Mouse (Mus musculus): Measurements from ENCODE around the gene Gsdma. TPM values are rescaled to one million over a fixed set of nuclear protein-coding genes. Genes with fewer than 3 reads are reported as not detected.

The Gsdma gene
- polyA plus RNA-seq, 1 experiment from 2014 or later = 3.7 TPM

- H3K4me1 ChIP-seq (ENCODE audit: control insufficient read depth, insufficient read depth, low read length) = peaks cover 9% of the 10 kb centered on the region
- peaks cover 40% of the 10 kb centered on the region for H3K36me3 ChIP-seq (ENCODE audit: control insufficient read depth, insufficient read depth, low read length)
- H3K9me3 ChIP-seq (replicated peaks; ENCODE audit: control insufficient read depth, low read length) = no peaks in the 10 kb centered on the region
- H3K27ac ChIP-seq (ENCODE audit: low read length) = no peak overlapping the region
- no peak overlapping the region for H3K4me3 ChIP-seq (replicated peaks; ENCODE audit: low read length)
- H3K9ac ChIP-seq (ENCODE audit: low read length) = no peak overlapping the region
- H3K4me2 ChIP-seq (ENCODE audit: low read depth, low read length) = no peak overlapping the region
- WGBS = 73% methylated on average over 4 of the region's 4 CpGs
- H3K27me3 ChIP-seq (ENCODE audit: control insufficient read depth, insufficient read depth, low read length) = no peaks in the 10 kb centered on the region
- ATAC-seq (ENCODE audit: insufficient read depth, low FRiP score) = no peak
Observed at GRCm38 (mm10) chr11:98686976-98687375, 22.8 kb downstream of the Gsdma start.

DNA sequence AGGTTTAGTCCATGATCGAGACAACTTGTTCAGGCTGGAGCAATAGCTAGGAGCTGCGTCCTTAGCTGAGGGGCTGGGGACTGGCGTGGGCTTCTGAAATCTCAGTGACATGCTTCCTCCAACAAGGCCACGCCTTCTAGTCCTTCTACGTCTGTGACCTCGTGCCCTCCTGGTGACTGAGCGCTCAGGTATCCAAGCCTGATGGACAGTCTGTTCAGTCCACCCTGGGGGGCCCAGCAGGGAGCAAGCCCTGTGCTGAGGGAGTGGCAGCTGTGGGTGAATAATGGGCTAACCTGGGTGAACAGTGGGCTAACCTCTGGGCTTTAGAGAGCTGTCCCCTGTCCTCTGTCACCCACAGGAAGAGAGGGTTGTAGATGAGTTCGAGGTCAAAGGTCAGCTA, 23.9 kb downstream of the Gsdma start:
- Histone ChIP-seq H3K4me1 (ENCODE audit: control insufficient read depth, insufficient read depth, low read length) (peaks cover 9% of the 10 kb centered on the region), H3K9me3 (replicated peaks; ENCODE audit: control insufficient read depth, low read length) (no peaks in the 10 kb centered on the region), H3K4me3 (replicated peaks; ENCODE audit: low read length) (no peak overlapping the region), H3K27me3 (ENCODE audit: control insufficient read depth, insufficient read depth, low read length) (no peaks in the 10 kb centered on the region), H3K9ac (ENCODE audit: low read length) (no peak overlapping the region), H3K36me3 (ENCODE audit: control insufficient read depth, insufficient read depth, low read length) (peaks cover 46% of the 10 kb centered on the region), H3K27ac (ENCODE audit: low read length) (no peak overlapping the region), H3K4me2 (ENCODE audit: low read depth, low read length) (no peak overlapping the region)
- WGBS = 78% methylated on average over 8 of the region's 8 CpGs
- 0 out of 2 replicates have a peak, but pooled peaks have one; percentile 41 for ATAC-seq (ENCODE audit: insufficient read depth, low FRiP score)

DNA sequence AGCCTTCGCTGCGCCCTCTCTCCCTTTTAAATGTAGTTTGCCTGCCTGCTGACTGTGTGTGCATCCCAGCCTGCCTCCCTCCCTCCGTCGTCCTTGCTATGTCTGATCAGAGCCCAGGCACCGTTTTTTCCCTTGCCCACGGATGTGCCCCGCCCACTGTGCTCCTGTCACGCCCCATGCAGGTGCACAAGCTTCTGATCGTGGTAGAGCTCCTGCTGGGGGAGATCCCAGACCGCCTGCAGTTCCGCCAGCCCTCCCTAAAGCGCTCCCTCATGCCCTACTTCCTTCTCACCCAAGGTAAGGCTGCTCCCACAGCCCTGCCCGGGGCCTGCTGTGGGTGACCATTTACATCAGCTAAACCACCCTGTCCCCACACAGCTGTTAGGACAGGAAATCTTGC, 29.1 kb downstream of the Gsdma start:
- no peak overlapping the region for H3K27ac ChIP-seq (ENCODE audit: low read length)
- no peak overlapping the region for H3K9ac ChIP-seq (ENCODE audit: low read length)
- H3K9me3 ChIP-seq (replicated peaks; ENCODE audit: control insufficient read depth, low read length) = no peaks in the 10 kb centered on the region
- H3K27me3 ChIP-seq (ENCODE audit: control insufficient read depth, insufficient read depth, low read length) = no peaks in the 10 kb centered on the region
- H3K36me3 ChIP-seq (ENCODE audit: control insufficient read depth, insufficient read depth, low read length) = peaks cover 49% of the 10 kb centered on the region
- no peak for ATAC-seq (ENCODE audit: insufficient read depth, low FRiP score)
- H3K4me2 ChIP-seq (ENCODE audit: low read depth, low read length) = no peak overlapping the region
- H3K4me3 ChIP-seq (replicated peaks; ENCODE audit: low read length) = no peak overlapping the region
- WGBS = 65% methylated on average over 13 of the region's 13 CpGs
- H3K4me1 ChIP-seq (ENCODE audit: control insufficient read depth, insufficient read depth, low read length) = no peaks in the 10 kb centered on the region

DNA sequence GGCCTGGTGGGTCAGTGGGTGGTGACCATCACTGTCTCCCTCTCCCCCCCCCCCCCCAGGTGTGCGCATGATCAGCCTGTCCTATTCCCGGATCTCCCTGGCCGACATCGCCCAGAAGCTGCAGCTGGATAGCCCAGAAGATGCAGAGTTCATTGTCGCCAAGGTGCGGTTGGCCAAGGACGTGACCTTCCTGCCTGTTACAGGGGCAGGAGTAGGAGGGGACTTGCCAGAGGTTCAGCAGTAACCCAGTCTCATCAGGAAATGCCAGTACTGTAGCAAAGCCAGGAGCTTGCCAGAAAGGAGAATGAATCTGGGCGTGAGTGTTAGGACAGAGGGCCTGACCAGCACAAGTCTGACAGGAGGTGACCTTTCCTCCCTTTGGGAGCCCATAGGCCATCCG, 29.6 kb downstream of the Gsdma start:
- Histone ChIP-seq H3K4me3 (replicated peaks; ENCODE audit: low read length) (no peak overlapping the region), H3K36me3 (ENCODE audit: control insufficient read depth, insufficient read depth, low read length) (peaks cover 49% of the 10 kb centered on the region), H3K4me1 (ENCODE audit: control insufficient read depth, insufficient read depth, low read length) (no peaks in the 10 kb centered on the region), H3K4me2 (ENCODE audit: low read depth, low read length) (no peak overlapping the region), H3K9ac (ENCODE audit: low read length) (no peak overlapping the region), H3K9me3 (replicated peaks; ENCODE audit: control insufficient read depth, low read length) (no peaks in the 10 kb centered on the region), H3K27me3 (ENCODE audit: control insufficient read depth, insufficient read depth, low read length) (no peaks in the 10 kb centered on the region), H3K27ac (ENCODE audit: low read length) (no peak overlapping the region)
- no peak for ATAC-seq (ENCODE audit: insufficient read depth, low FRiP score)
- 89% methylated on average over 9 of the region's 9 CpGs for WGBS

DNA sequence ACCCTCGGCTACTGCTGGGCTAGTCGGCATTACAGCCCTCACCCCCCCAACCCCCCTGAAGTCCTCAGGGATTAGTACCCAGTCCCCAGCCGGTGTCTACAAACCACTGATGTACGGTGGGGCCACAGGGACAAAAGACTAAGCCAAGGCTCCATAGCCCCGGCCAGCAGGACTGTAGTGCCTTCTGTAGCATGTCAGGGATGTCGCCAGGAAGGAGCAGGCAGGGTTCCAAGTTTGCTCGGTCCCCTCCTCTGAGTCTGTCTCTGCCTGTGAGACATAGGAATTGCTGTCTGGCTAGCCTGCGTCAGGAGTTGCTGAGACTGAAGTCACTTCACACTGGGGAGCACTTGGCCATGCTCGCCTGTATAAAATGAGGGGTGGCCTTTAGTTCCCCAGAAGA, 30.1 kb downstream of the Gsdma start:
- Histone ChIP-seq H3K4me3 (replicated peaks; ENCODE audit: low read length) (no peak overlapping the region), H3K27me3 (ENCODE audit: control insufficient read depth, insufficient read depth, low read length) (no peaks in the 10 kb centered on the region), H3K27ac (ENCODE audit: low read length) (no peak overlapping the region), H3K4me2 (ENCODE audit: low read depth, low read length) (no peak overlapping the region), H3K36me3 (ENCODE audit: control insufficient read depth, insufficient read depth, low read length) (peaks cover 49% of the 10 kb centered on the region), H3K9me3 (replicated peaks; ENCODE audit: control insufficient read depth, low read length) (no peaks in the 10 kb centered on the region), H3K4me1 (ENCODE audit: control insufficient read depth, insufficient read depth, low read length) (no peaks in the 10 kb centered on the region), H3K9ac (ENCODE audit: low read length) (no peak overlapping the region)
- 78% methylated on average over 9 of the region's 9 CpGs for WGBS
- ATAC-seq (ENCODE audit: insufficient read depth, low FRiP score) = no peak

DNA sequence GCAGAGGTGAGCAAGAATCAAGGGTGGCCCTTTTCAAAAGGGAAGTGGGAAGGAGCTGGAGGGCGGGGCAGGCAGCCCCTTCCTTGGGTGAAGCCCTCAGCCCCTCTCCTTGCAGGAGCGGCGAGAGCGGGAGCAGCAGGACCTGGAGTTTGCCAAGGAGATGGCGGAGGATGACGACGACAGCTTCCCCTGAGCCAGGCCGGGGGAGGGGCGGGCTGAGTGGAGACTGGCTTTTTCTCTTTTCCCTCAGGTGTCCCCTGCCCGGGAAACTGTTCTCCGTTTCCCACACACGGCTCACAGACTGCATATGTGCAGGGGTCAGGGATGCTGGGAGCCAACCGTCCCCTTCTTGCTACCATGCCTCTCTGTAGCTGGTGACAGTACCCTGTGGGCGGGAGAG, 31.3 kb downstream of the Gsdma start:
- H3K27me3 ChIP-seq (ENCODE audit: control insufficient read depth, insufficient read depth, low read length) = no peaks in the 10 kb centered on the region
- WGBS = 68% methylated on average over 14 of the region's 14 CpGs
- H3K27ac ChIP-seq (ENCODE audit: low read length) = no peak overlapping the region
- no peak overlapping the region for H3K9ac ChIP-seq (ENCODE audit: low read length)
- peaks cover 40% of the 10 kb centered on the region for H3K36me3 ChIP-seq (ENCODE audit: control insufficient read depth, insufficient read depth, low read length)
- H3K9me3 ChIP-seq (replicated peaks; ENCODE audit: control insufficient read depth, low read length) = no peaks in the 10 kb centered on the region
- H3K4me2 ChIP-seq (ENCODE audit: low read depth, low read length) = no peak overlapping the region
- ATAC-seq (ENCODE audit: insufficient read depth, low FRiP score) = no peak
- H3K4me1 ChIP-seq (ENCODE audit: control insufficient read depth, insufficient read depth, low read length) = no peaks in the 10 kb centered on the region
- H3K4me3 ChIP-seq (replicated peaks; ENCODE audit: low read length) = no peak overlapping the region

DNA sequence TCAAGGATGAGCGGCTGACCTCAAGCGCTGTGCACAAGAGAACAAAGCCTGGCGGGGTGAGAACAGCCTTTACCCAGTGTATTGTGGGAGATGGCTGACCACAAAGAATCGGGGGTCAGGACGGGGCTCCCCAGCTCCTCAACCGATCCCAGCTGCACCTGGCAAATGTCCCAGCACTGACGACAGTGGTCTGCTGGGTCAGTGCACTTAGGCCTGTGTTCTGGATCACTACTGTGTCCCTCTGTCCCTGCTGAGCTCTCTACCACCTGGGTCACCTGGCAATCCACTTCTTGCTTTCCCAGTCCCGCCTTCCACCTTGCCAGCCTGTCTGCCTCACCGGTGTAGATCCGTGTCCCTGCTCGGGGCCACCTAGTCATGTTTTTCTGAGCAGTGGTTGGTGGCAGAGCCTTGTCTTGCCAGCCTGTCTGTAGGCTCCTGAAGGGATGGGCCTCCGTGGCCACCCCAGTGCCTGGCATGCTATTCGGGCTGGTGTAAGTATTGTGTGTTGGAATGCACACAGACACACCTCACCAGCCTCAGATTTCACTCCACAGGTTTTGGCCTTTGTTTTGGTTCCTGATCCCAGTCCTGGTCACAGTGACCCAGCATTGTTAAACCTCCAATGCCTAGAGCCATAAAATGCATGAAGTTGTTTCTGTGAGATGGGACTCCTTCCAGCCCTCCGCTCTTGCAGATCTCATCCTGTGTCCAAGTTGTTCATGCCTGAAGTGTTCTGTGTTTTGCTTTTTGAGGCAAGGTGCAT, 32.5 kb downstream of the Gsdma start:
- Histone ChIP-seq H3K9ac (ENCODE audit: low read length) (no peak overlapping the region), H3K27me3 (ENCODE audit: control insufficient read depth, insufficient read depth, low read length) (no peaks in the 10 kb centered on the region), H3K27ac (ENCODE audit: low read length) (no peak overlapping the region), H3K4me2 (ENCODE audit: low read depth, low read length) (no peak overlapping the region), H3K4me3 (replicated peaks; ENCODE audit: low read length) (no peak overlapping the region), H3K4me1 (ENCODE audit: control insufficient read depth, insufficient read depth, low read length) (no peaks in the 10 kb centered on the region), H3K9me3 (replicated peaks; ENCODE audit: control insufficient read depth, low read length) (no peaks in the 10 kb centered on the region), H3K36me3 (ENCODE audit: control insufficient read depth, insufficient read depth, low read length) (peaks cover 27% of the 10 kb centered on the region)
- ATAC-seq (ENCODE audit: insufficient read depth, low FRiP score) = no peak
- WGBS = 78% methylated on average over 14 of the region's 14 CpGs

- Histone ChIP-seq H3K9ac (ENCODE audit: low read length) (no peak overlapping the region), H3K4me2 (ENCODE audit: low read depth, low read length) (no peak overlapping the region), H3K4me1 (ENCODE audit: control insufficient read depth, insufficient read depth, low read length) (no peaks in the 10 kb centered on the region), H3K9me3 (replicated peaks; ENCODE audit: control insufficient read depth, low read length) (no peaks in the 10 kb centered on the region), H3K4me3 (replicated peaks; ENCODE audit: low read length) (no peak overlapping the region), H3K27ac (ENCODE audit: low read length) (no peak overlapping the region), H3K36me3 (ENCODE audit: control insufficient read depth, insufficient read depth, low read length) (peaks cover 22% of the 10 kb centered on the region), H3K27me3 (ENCODE audit: control insufficient read depth, insufficient read depth, low read length) (no peaks in the 10 kb centered on the region)
- no peak for ATAC-seq (ENCODE audit: insufficient read depth, low FRiP score)
- WGBS = 89% methylated on average over 12 of the region's 12 CpGs
Observed at GRCm38 (mm10) chr11:98697225-98697624, 33.1 kb downstream of the Gsdma start.

DNA sequence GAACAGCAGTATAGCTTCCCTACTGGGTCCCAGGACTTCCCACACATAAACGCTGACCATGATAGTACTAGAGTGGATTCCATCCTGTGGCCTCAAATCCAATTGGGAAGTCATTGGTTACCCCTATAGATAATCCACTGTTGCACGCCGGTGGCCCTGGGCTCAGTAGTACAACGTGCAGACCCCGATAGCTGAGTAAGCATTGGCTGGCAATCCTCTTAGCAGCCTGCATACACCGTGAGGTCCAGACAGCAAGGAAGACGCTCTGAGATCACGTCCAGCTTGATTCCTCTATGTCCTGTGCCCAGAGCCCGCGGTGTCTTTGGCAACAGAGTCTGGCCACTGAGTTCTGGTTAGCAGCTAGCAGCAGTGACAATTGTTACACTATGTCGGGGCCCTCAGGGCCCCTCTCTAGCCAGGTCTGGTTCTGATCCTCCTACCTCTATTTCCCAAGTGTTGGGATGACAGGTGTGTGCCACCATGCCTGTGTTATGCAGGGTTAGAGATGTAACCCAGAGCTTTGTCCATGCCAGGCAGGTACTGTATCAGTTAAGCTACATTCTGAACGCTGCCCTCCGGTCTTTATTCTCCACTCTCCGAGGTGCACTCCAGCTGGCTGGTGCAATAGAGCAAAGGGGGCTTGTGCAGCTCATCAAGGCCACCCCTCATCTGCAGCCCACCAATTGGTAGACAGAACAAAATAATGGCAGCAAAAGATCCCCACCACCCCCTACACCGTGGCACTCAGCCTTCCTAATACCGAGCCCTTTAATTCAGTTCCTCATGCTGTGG, 34.9 kb downstream of the Gsdma start:
- H3K4me2 ChIP-seq (ENCODE audit: low read depth, low read length) = no peak overlapping the region
- no peak overlapping the region for H3K9ac ChIP-seq (ENCODE audit: low read length)
- H3K27ac ChIP-seq (ENCODE audit: low read length) = no peak overlapping the region
- no peak overlapping the region for H3K4me3 ChIP-seq (replicated peaks; ENCODE audit: low read length)
- H3K36me3 ChIP-seq (ENCODE audit: control insufficient read depth, insufficient read depth, low read length) = peaks cover 9% of the 10 kb centered on the region
- no peaks in the 10 kb centered on the region for H3K9me3 ChIP-seq (replicated peaks; ENCODE audit: control insufficient read depth, low read length)
- no peaks in the 10 kb centered on the region for H3K4me1 ChIP-seq (ENCODE audit: control insufficient read depth, insufficient read depth, low read length)
- ATAC-seq (ENCODE audit: insufficient read depth, low FRiP score) = no peak
- no peaks in the 10 kb centered on the region for H3K27me3 ChIP-seq (ENCODE audit: control insufficient read depth, insufficient read depth, low read length)
- WGBS = 82% methylated on average over 16 of the region's 16 CpGs
